Mouse (Mus musculus): ENCODE measurements around the gene Abhd8.
"Not testable (repeated sequence)": the region's sequence is repeated elsewhere in the genome, so short reads cannot be mapped to it uniquely, and the experiment has no call there.

The Abhd8 gene

GRCm38 (mm10) chr8:71457659-71458270 is 5.7 kb downstream of the Abhd8 start:
- no peak for DNase-seq

- no peak for DNase-seq
These were observed 6.5 kb downstream of the Abhd8 start for GRCm38 (mm10) chr8:71456906-71457305.

- DNase-seq, result no peak
These were observed 8.8 kb downstream of the Abhd8 start for GRCm38 (mm10) chr8:71454668-71455067.

GRCm38 (mm10) chr8:71452669-71453068 is 10.8 kb downstream of the Abhd8 start:
- DNase-seq, result no peak

GRCm38 (mm10) chr8:71451777-71452176 is 11.7 kb downstream of the Abhd8 start:
- DNase-seq, result no peak

- DNase-seq, result no peak
These were observed 12.1 kb downstream of the Abhd8 start for GRCm38 (mm10) chr8:71451337-71451736.

GRCm38 (mm10) chr8:71445096-71445495 is 18.4 kb downstream of the Abhd8 start:
- DNase-seq, result no peak

- DNase-seq, result peak in 1 of 2 experiments; percentile 37
These were observed 22.1 kb downstream of the Abhd8 start for GRCm38 (mm10) chr8:71441404-71441803.

- DNase-seq, result no peak
These were observed 26.4 kb downstream of the Abhd8 start for GRCm38 (mm10) chr8:71437041-71437440.

- DNase-seq, result not testable (repeated sequence)
These were observed 30.5 kb downstream of the Abhd8 start for GRCm38 (mm10) chr8:71432935-71433334.

GRCm38 (mm10) chr8:71422121-71422520 is 41.3 kb downstream of the Abhd8 start:
- DNase-seq, result no peak

- no peak for DNase-seq
These were observed 51.8 kb downstream of the Abhd8 start for GRCm38 (mm10) chr8:71411535-71412273.

GRCm38 (mm10) chr8:71408231-71408630 is 55.2 kb downstream of the Abhd8 start:
- no peak for DNase-seq

- DNase-seq, result no peak
These were observed 56.0 kb downstream of the Abhd8 start for GRCm38 (mm10) chr8:71407441-71407840.

All from kidney, postnatal 25 days (tissue).